Mouse (Mus musculus) forelimb bud, embryonic 11.5 days (tissue): Measurements from ENCODE around the gene Gpam.
A peak's percentile ranks its signal among the peaks of the same experiment; 100 is the strongest.

Experiments
- DNase-seq: peaks from one replicate; pipeline ENCODE4 v3.0.0-alpha.2; 2012; ENCODE audit warnings: low read depth, low spot score

Gene Gpam

GRCm38 (mm10) chr19:55103081-55103830 lies 23.8 kb downstream of the Gpam start:
- no peak for DNase-seq

- no peak for DNase-seq
These were observed 25.4 kb downstream of the Gpam start for GRCm38 (mm10) chr19:55101659-55102058.

- DNase-seq = no peak
These were observed 26.6 kb downstream of the Gpam start for GRCm38 (mm10) chr19:55100227-55101140.

- DNase-seq = peak; percentile 95
These were observed 27.6 kb downstream of the Gpam start for GRCm38 (mm10) chr19:55099184-55100160.

- peak; percentile 43 for DNase-seq
These were observed 28.4 kb downstream of the Gpam start for GRCm38 (mm10) chr19:55098409-55099183.

GRCm38 (mm10) chr19:55097396-55097967 lies 29.6 kb downstream of the Gpam start:
- DNase-seq = no peak

GRCm38 (mm10) chr19:55096666-55097065 lies 30.4 kb downstream of the Gpam start:
- DNase-seq = no peak

GRCm38 (mm10) chr19:55095547-55095946 lies 31.5 kb downstream of the Gpam start:
- DNase-seq = no peak

GRCm38 (mm10) chr19:55091602-55092413 lies 35.2 kb downstream of the Gpam start:
- no peak for DNase-seq

- DNase-seq = no peak
These were observed 36.2 kb downstream of the Gpam start for GRCm38 (mm10) chr19:55090885-55091284.

- DNase-seq = no peak
These were observed 36.9 kb downstream of the Gpam start for GRCm38 (mm10) chr19:55090142-55090541.

- DNase-seq = no peak
These were observed 39.3 kb downstream of the Gpam start for GRCm38 (mm10) chr19:55087776-55088175.

GRCm38 (mm10) chr19:55085857-55086185 lies 41.2 kb downstream of the Gpam start:
- DNase-seq = no peak

GRCm38 (mm10) chr19:55084971-55085856 lies 41.8 kb downstream of the Gpam start:
- DNase-seq = no peak

GRCm38 (mm10) chr19:55076822-55077221 lies 50.2 kb downstream of the Gpam start:
- no peak for DNase-seq

- no peak for DNase-seq
These were observed 54.0 kb downstream of the Gpam start for GRCm38 (mm10) chr19:55073004-55073403.

- no peak for DNase-seq
These were observed 58.0 kb downstream of the Gpam start for GRCm38 (mm10) chr19:55069054-55069453.

GRCm38 (mm10) chr19:55063272-55063671 lies 63.8 kb downstream of the Gpam start:
- DNase-seq = no peak

GRCm38 (mm10) chr19:55062501-55062900 lies 64.5 kb downstream of the Gpam start:
- no peak for DNase-seq
